Comparison of ENCODE assay signal across 17 mouse cellular contexts in genomic region chr4:142138356-142139099, GRCm38 (mm10). TPM values are rescaled to one million over a fixed set of nuclear protein-coding genes. Genes with fewer than 3 reads are reported as not detected.
DNase-seq lines count a peak whose midpoint lies in the region; ATAC-seq and TF ChIP-seq lines count a peak whose summit lies in the region.
"Had no signal": no experiment of that assay in that cellular context is flagged by ENCODE, and none has a peak within 500 bp of the region (broad histone marks: within the 10 kb centered on the region; RNA-seq: fewer than 3 reads in every experiment).

No protein-coding gene starts in this region.

- DNase-seq in ES-CJ7 (ENCODE audit: low read depth, low spot score), result peak; percentile 97
- no peak for DNase-seq in embryonic facial prominence, embryonic 14.5 days (ENCODE audit: low spot score)
- peak; percentile 64 for DNase-seq in midbrain, embryonic 10.5 days (ENCODE audit: low spot score)
- no peak for DNase-seq in liver, postnatal 0 days
- DNase-seq in cerebellum, adult 2 months, result no peak
- no peak for DNase-seq in adrenal gland, postnatal 10 days
- DNase-seq in thymus, postnatal 4 days, result no peak
- DNase-seq: adrenal gland, adult 2 months; cerebellum, adult 11 months; heart, adult 11 months; kidney, adult 2 months; layer of hippocampus, postnatal 36 days; liver; lung, postnatal 14 days had no signal

- TF ChIP-seq CTCF in E14TG2a.4 (conservative IDR thresholded peaks at IDR 0.05; ENCODE audit: low read length), result no peak
- TF ChIP-seq CTCF in liver, postnatal 0 days (IDR thresholded peaks at IDR 0.05; ENCODE audit: low read depth), result no peak
- TF ChIP-seq CTCF in cerebellum, adult 2 months (IDR thresholded peaks at IDR 0.05; ENCODE audit: borderline replicate concordance, insufficient read depth, low read depth, low read length), result no peak

- peak overlapping the region; percentile 37 for H3K4me3 ChIP-seq in E14TG2a.4 (replicated peaks; ENCODE audit: low read length)
- H3K4me3 ChIP-seq in embryonic facial prominence, embryonic 14.5 days (ENCODE audit: low read depth, low read length), result no peak overlapping the region
- peak overlapping the region; percentile 16; the same call in 1 of the 2 replicates for H3K4me3 ChIP-seq in midbrain, embryonic 10.5 days
- no peak overlapping the region for H3K4me3 ChIP-seq in liver, postnatal 0 days (ENCODE audit: low read depth, low read length)
- H3K4me3 ChIP-seq in cerebellum, adult 2 months (replicated peaks; ENCODE audit: insufficient read depth, low read depth, low read length), result no peak overlapping the region

- no peak overlapping the region for H3K4me2 ChIP-seq in embryonic facial prominence, embryonic 14.5 days (ENCODE audit: low read depth, low read length)
- H3K4me2 ChIP-seq in liver, postnatal 0 days (ENCODE audit: low read depth, low read length), result no peak overlapping the region

- H3K27ac ChIP-seq in embryonic facial prominence, embryonic 14.5 days (replicated peaks; ENCODE audit: low read depth, low read length), result no peak overlapping the region
- H3K27ac ChIP-seq in midbrain, embryonic 10.5 days (replicated peaks), result peak overlapping the region; percentile 87
- no peak overlapping the region for H3K27ac ChIP-seq in liver, postnatal 0 days (ENCODE audit: low read depth)
- no peak overlapping the region for H3K27ac ChIP-seq in cerebellum, adult 2 months (ENCODE audit: insufficient read depth, low read length)
- H3K27ac ChIP-seq: stomach, postnatal 0 days had no signal

- TF ChIP-seq EP300 in liver, postnatal 0 days (IDR thresholded peaks at IDR 0.05; ENCODE audit: low read depth), result no peak

- H3K27me3 ChIP-seq in E14TG2a.4 (ENCODE audit: insufficient read depth, low read length), result no peaks in the 10 kb centered on the region
- no peaks in the 10 kb centered on the region for H3K27me3 ChIP-seq in embryonic facial prominence, embryonic 14.5 days (replicated peaks; ENCODE audit: control insufficient read depth, insufficient read depth, low read length)
- no peaks in the 10 kb centered on the region for H3K27me3 ChIP-seq in midbrain, embryonic 10.5 days (ENCODE audit: low read depth, poor library complexity, severe bottlenecking)
- no peaks in the 10 kb centered on the region for H3K27me3 ChIP-seq in liver, postnatal 0 days (ENCODE audit: insufficient read depth, low read length)
- no peaks in the 10 kb centered on the region for H3K27me3 ChIP-seq in cerebellum, adult 2 months (ENCODE audit: control insufficient read depth, insufficient read depth, low read length)

- peaks cover 46% of the 10 kb centered on the region for H3K36me3 ChIP-seq in E14TG2a.4 (ENCODE audit: insufficient read depth, low read length)
- peaks cover 14% of the 10 kb centered on the region for H3K36me3 ChIP-seq in embryonic facial prominence, embryonic 14.5 days (ENCODE audit: control insufficient read depth, insufficient read depth, low read length)
- peaks cover 22% of the 10 kb centered on the region for H3K36me3 ChIP-seq in midbrain, embryonic 10.5 days
- H3K36me3 ChIP-seq in liver, postnatal 0 days (replicated peaks; ENCODE audit: insufficient read depth, low read length), result no peaks in the 10 kb centered on the region
- H3K36me3 ChIP-seq: G1E had no signal

- ATAC-seq in embryonic facial prominence, embryonic 14.5 days (ENCODE audit: low read depth), result peak; percentile 17; the same call in 1 of the 2 replicates
- ATAC-seq in liver, postnatal 0 days, result no peak

- H3K9me3 ChIP-seq in E14TG2a.4 (ENCODE audit: low read length), result no peaks in the 10 kb centered on the region
- no peaks in the 10 kb centered on the region for H3K9me3 ChIP-seq in embryonic facial prominence, embryonic 14.5 days (ENCODE audit: control insufficient read depth, low read length)
- no peaks in the 10 kb centered on the region for H3K9me3 ChIP-seq in midbrain, embryonic 10.5 days (replicated peaks)
- H3K9me3 ChIP-seq in liver, postnatal 0 days (ENCODE audit: low read length), result no peaks in the 10 kb centered on the region

- H3K9ac ChIP-seq in embryonic facial prominence, embryonic 14.5 days (ENCODE audit: low read depth, low read length), result no peak overlapping the region
- no peak overlapping the region for H3K9ac ChIP-seq in liver, postnatal 0 days (replicated peaks)

- WGBS in embryonic facial prominence, embryonic 14.5 days, result 28% methylated on average over 9 of the region's 9 CpGs
- WGBS in midbrain, embryonic 10.5 days, result 18% methylated on average over 9 of the region's 9 CpGs
- 72% methylated on average over 9 of the region's 9 CpGs for WGBS in liver, postnatal 0 days (ENCODE audit: insufficient replicate concordance)
- 45% methylated on average over 9 of the region's 9 CpGs for WGBS in cerebellum, adult 2 months

- TF ChIP-seq POLR2A in cerebellum, adult 2 months (IDR thresholded peaks at IDR 0.05; ENCODE audit: borderline replicate concordance, insufficient read depth, low read length), result no peak

- H3K4me1 ChIP-seq in E14TG2a.4 (replicated peaks; ENCODE audit: low read depth, low read length), result peaks cover 64% of the 10 kb centered on the region
- no peaks in the 10 kb centered on the region for H3K4me1 ChIP-seq in embryonic facial prominence, embryonic 14.5 days (ENCODE audit: control insufficient read depth, insufficient read depth, low read length)
- H3K4me1 ChIP-seq in midbrain, embryonic 10.5 days, result peaks cover 31% of the 10 kb centered on the region
- H3K4me1 ChIP-seq in liver, postnatal 0 days (ENCODE audit: insufficient read depth), result no peaks in the 10 kb centered on the region
- H3K4me1 ChIP-seq in cerebellum, adult 2 months (ENCODE audit: control insufficient read depth, insufficient read depth, low read length), result peaks cover 21% of the 10 kb centered on the region

RNA-seq across cellular contexts. Expression of gene Tmem51, which starts 54.4 kb away (rescaled TPM):
- polyA plus RNA-seq in embryonic facial prominence, embryonic 14.5 days (2014; fragmentation: Nextera tagmentation; extraction: Ambion mirVana), result 14.6 and 14.9 TPM in 2 replicates
- 13.3 and 13.6 TPM in 2 replicates for polyA plus RNA-seq in midbrain, embryonic 10.5 days (2016; fragmentation: Nextera tagmentation; extraction: Ambion mirVana)
- polyA plus RNA-seq in liver, postnatal 0 days (2015; fragmentation: Nextera tagmentation; extraction: Ambion mirVana), result 13.7 and 15.7 TPM in 2 replicates
- 26.2 and 26.3 TPM in 2 replicates for polyA plus RNA-seq in cerebellum, adult 2 months (2012; rRNA removed)
- 1 to 10 TPM; 4.8 to 5.9 TPM for total RNA-seq in adrenal gland, postnatal 10 days (2021)
- polyA plus RNA-seq: G1E had no signal

Comparison
In these comparisons a context has a peak if more than half of its experiments do, and no peak if none do; other contexts are left out.
1. H3K4me3 ChIP-seq: peak in E14TG2a.4 (single experiment) and midbrain, embryonic 10.5 days (single experiment); none in embryonic facial prominence, embryonic 14.5 days (single experiment), liver, postnatal 0 days (single experiment) and cerebellum, adult 2 months (single experiment).
2. DNase-seq: peak in ES-CJ7 (single experiment) and midbrain, embryonic 10.5 days (single experiment); none in embryonic facial prominence, embryonic 14.5 days (single experiment), liver, postnatal 0 days (single experiment), cerebellum, adult 2 months (0 of 2), adrenal gland, postnatal 10 days (single experiment) and thymus, postnatal 4 days (single experiment).